Mouse (Mus musculus) brain, embryonic 14.5 days (tissue): ENCODE data around the gene Parp6.

Experiments
- CTCF ChIP-seq: fragments of 200-500 bp; IDR thresholded peaks from 2 replicates; pipeline ENCODE4 v1.5.1; 2012; ENCODE audit warnings: inconsistent platforms, mild to moderate bottlenecking, moderate library complexity, borderline replicate concordance; ENCODE audit not compliant: insufficient read depth, insufficient read length; ENCODE audit errors: extremely low read depth
- POLR2A ChIP-seq: fragments of 200-500 bp; IDR thresholded peaks from 2 replicates; pipeline ENCODE4 v1.6.1; 2012; ENCODE audit warnings: mild to moderate bottlenecking, inconsistent platforms, borderline replicate concordance; ENCODE audit not compliant: poor library complexity, insufficient read depth, insufficient read length, severe bottlenecking; ENCODE audit errors: extremely low read depth

DNA sequence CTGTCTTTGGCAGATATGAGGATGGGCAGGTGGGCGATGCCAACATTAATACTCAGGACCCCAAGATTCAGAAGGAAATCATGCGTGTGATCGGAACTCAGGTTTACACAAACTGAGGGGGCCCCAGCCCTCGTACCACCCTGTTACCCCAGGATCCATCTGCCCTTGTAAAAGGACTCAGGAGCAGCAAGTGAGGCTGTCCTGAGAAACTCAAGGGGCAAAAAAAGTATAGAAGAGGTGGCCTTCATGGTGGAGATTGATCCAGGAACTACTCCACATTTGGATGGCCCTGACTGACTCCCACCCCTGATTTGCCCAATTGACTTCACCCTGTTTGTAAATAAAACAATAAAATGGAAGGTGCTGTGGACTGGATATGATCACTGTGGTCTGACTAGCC lies 32.8 kb downstream of the Parp6 start:
- TF ChIP-seq CTCF = no peak
- TF ChIP-seq POLR2A = no peak
